Mouse (Mus musculus): Measurements from ENCODE around the gene Tsacc.
"Not testable (repeated sequence)": the region's sequence is repeated elsewhere in the genome, so short reads cannot be mapped to it uniquely, and the experiment has no call there.

Gene Tsacc

DNA sequence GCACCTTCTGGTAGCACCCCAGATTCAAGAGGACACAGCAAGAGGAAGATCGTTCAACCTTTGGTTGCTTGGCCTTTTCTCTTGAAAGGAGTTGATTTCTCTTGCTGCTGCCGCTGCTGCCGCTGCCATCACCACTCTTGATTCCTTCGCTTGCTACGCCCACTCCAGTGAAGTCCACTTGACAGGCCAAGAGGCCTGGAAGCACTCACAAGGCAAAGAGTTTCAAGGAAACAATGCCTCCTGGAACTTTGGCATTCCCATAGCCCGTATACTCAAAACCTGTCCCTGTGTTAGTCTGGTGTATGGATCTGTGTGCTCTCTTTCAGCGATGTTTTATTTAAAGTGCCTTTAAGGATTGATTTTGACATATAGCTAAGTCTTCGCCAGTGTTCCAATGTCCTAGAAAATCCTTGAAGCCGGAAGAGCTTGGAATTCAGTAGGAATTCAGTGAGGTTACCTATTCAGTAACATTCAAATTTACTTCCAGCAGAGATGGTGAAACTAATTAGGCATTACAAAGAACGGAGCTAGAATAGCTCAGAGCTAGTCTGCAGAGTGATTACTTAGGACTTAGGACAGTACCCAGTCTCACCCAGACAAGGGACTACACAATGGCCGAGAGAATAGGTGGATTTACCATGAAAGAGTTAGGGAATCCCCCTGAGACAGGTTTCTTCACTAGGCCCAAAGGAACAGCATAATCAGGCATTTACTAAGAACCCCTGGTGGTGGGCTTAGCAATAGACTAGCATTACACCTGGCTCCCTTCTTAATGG, 15.5 kb downstream of the Tsacc start:
- not testable (repeated sequence) for DNase-seq

DNA sequence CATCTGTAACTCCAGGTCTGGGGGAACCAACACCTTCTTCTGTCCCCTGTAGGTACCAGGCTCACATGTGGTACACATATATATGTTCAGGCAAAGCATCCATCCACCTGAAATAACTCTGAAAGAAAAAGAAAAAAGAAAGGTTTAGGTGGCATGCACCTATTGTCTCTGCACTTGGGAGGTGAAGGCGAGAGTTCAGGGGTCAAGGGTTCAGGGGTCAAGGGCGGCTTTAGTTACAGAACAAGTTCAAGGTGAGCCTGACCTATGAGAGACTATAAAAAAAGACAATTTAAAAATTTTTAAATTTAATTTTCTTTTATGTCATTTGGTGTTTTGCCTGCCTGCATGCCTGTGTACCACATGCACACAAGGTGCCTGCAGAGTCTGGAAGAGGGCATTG, 16.8 kb downstream of the Tsacc start:
- no peak for DNase-seq

- peak; percentile 26 to 58 for DNase-seq
Observed at GRCm38 (mm10) chr3:88276529-88277143, 20.2 kb downstream of the Tsacc start.

DNA sequence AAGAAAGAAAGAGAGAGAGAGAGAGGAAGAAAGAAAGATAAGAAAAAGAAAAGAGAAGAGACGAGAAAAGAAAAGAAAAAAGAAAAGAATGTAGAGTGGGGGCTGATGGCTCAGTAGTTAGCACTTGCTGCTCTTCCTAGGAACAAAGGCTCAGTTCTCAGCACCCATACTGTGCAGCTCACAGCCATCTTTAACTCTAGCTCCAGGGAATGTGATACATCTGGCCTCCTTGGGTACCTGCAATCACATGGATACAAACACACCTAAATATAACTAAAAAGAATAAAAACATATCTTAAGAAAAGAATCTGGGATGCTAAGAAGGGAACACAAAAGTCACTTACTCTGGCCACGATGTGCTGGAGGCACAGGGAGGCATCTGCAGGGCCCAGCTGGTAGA, 20.7 kb downstream of the Tsacc start:
- no peak for DNase-seq

- no peak for DNase-seq
Observed at GRCm38 (mm10) chr3:88274002-88274401, 22.8 kb downstream of the Tsacc start.

GRCm38 (mm10) chr3:88271859-88272258, 24.9 kb downstream of the Tsacc start:
- DNase-seq: no peak

DNA sequence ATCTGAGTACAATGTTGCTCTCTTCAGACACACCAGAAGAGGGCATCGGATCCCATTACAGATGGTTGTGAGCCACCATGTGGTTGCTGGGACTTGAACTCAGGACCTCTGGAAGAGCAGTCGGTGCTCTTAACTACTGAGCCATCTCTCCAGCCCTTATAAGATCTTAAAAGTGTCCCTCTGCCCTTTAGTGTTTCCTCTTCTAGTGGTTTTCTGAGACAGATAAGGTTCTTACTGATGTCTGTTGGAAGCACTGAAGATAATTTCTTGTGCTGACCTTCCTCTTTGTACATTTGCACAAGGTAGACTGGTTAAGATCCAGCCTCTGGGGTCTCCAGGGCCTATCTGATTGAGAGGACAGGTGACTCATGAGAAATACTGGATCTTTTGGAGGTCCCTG, 25.5 kb downstream of the Tsacc start:
- not testable (repeated sequence) for DNase-seq

GRCm38 (mm10) chr3:88268991-88269390, 27.8 kb downstream of the Tsacc start:
- no peak for DNase-seq

GRCm38 (mm10) chr3:88268014-88268413, 28.8 kb downstream of the Tsacc start:
- DNase-seq: not testable (repeated sequence)

DNA sequence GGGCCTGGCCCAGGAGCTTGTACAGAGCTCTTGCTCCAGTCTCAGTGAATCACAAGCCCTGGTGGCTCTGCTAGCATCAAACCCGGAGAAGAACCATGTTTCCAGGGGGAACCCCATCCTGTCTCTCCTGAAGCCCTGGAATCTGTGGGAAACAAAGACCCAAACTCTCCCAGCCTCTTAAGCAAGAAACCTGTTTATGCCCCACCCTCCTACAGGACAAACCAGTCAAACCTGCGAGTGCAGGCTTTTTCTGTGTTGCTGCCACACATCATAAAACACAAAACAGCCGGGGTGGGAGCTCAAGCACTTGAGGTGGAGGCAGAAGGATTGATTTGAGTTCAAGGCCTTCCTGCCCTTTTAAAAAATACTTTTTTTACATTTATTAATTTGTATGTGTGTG, 34.5 kb downstream of the Tsacc start:
- no peak for DNase-seq

DNA sequence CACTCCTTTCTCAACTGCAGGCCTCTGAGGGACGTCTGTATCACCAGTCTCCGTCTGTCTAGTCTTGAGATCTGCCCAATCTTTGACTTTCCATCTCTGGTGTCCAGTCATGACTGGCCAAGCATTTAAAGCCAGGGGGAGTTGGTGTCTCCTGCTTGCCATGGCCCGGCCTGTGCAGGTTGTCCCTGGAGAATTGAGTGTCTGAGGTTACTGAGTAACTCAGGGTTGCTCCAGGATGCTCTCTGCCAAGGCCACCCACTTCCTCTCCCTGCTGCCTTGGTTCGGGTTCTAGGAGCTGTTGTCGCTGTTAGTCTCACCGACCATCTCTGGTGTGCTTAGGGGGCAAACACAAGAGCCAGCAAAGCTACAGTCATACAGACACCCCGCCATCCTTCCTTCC, 40.4 kb downstream of the Tsacc start:
- no peak for DNase-seq

DNA sequence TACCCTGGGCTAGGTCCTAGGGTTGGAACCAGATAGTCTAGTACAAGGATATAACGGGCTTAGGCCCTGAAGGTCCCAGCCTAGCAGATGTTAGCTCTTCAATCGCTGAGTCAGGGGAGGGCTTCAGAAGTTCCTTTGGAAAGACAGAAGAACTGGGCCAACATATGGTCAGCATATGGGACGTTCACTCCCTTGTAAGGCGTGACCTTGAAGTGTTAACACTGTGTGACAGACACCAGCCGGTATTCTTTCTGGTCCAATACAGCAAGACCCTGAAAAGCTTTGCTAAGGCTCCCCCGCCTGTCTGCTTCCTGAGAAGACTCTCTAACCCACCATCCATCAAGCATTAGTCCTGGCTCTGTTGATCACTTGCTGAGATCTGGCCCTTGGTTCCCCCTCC, 40.8 kb downstream of the Tsacc start:
- DNase-seq: no peak

GRCm38 (mm10) chr3:88254268-88254926, 42.4 kb downstream of the Tsacc start, which contains the start of gene Rhbg:
Rhbg (minus strand) TSS chr3:88254709.
- peak; percentile 63 to 82 for DNase-seq

GRCm38 (mm10) chr3:88252739-88253138, 44.1 kb downstream of the Tsacc start:
- DNase-seq: no peak

GRCm38 (mm10) chr3:88248406-88248805, 48.4 kb downstream of the Tsacc start:
- peak in 1 of 2 experiments; percentile 11 for DNase-seq

- no peak for DNase-seq
Observed at GRCm38 (mm10) chr3:88247666-88248065, 49.1 kb downstream of the Tsacc start.

DNA sequence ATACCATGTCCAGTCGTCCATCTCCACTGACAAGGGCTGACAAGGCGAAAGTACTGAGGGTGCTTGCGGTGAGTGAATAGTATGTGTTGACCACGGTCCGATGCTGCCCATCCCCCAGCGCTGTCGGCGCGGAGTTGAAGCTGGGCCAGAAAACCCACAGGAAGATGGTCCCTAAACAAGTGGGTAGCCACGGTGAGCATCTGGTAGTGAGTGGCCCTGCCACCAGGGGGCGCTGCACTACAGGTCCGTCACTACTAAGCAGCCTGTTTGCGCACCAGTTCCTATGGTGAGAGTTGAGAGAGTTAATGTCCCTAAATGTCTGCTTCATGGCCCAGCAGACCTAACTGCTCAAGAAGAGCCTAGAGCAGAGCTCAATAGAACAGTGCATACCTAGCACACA, 51.0 kb downstream of the Tsacc start:
- DNase-seq: peak; percentile 80 to 87

DNA sequence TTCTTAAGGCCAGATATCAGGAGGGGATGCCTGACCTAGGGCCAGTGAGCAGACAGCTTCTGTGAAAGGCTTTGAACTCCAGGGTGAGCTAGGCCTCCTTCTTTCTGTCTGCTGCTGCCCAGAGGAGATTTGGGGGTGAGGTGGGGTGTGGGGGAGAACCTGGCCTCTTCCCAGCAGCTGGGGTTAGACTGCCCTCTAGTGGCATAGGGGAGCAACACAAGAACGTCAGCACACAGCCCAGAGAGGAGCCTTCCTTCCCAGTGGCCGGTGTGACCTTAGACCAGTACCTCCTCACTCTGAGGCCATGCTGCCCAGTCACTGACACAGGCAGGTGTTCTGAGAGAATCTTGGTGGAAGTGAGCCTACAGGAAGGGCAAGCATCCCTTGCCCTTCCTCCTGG, 52.7 kb downstream of the Tsacc start:
- DNase-seq: peak; percentile 72 to 78

DNA sequence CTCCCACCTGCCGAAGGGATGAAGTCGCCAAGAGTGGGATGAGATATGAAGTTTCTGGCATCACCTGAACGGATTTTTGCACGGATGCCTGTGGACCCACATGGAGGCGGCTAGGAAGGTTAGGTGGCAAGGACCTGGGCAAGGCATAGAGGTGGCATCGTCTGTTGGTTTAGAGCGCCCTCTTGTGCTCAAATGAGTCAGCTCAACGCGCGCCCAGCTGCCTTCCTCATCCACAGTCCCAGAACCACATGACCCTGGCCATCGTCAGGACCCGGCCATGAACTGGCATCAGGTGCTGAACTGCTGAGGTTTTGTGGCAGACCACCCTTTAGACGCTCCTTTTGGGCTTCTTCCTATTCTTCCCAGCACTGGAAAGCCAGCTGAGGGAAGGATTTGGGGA, 54.3 kb downstream of the Tsacc start:
- DNase-seq: peak; percentile 91 to 94

- peak; percentile 18 to 40 for DNase-seq
Observed at GRCm38 (mm10) chr3:88241045-88241786, 55.6 kb downstream of the Tsacc start.

- DNase-seq: peak in 1 of 2 experiments; percentile 25
Observed at GRCm38 (mm10) chr3:88239446-88239845, 57.4 kb downstream of the Tsacc start.

GRCm38 (mm10) chr3:88238866-88239391, 57.9 kb downstream of the Tsacc start:
- peak; percentile 42 to 48 for DNase-seq
